Mouse (Mus musculus): ENCODE results near the gene Rps18.

Gene Rps18

DNA sequence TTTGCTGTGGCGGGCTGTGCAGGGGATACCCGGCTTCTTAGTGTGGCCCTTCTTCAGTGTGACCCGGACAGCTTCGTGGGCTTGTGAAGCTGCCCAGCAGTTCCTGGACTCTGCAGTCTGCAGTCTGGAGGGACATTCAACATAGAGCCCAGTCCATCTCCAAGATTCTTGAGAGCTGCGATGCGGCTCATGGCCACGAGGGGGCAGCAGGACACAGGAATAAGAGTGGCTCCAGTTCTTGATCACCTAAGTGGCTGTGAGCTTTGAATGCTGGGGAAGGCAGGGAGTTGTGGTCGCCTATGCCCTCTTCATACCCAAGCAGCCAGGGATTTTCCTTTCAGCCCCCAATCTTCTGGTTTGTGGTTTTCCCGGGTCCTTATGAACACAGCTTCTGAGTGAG is 12.7 kb upstream of the Rps18 start:
- 4% methylated on average over 9 of the region's 9 CpGs for WGBS

DNA sequence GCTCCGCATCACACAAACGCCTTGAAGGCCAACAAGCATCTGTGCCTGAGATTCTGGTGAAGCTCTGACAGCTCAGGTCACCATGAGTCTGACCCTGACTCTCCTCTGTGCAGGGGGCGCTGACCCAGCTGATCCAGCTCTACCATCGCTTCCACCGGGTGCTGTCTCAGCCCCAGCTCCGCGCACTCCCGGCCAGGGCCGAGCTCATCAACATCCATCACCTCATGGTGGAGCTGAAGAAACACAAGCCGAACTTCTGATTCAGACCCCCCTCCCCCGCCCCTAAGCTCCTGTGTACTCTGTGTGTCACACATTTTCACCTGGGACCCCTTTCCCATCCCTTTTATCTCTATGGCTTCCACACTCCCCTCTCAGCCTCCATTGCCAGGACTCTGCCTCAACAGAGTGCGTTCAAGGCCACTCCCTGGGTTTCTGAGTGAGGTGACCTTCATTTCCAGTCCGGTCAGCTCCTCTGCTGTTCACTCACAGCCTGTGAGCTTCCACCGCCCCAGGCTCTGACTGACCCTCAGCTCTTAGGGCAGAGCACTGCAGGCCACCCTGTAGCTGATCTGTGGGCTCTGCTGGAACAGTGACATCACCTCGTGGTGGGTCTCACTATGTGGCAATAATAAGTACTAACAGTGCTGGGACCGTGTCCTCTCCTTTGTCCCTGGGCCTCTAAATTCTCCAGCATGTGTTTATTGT is 10.2 kb upstream of the Rps18 start:
- WGBS = 89% methylated on average over 16 of the region's 16 CpGs

DNA sequence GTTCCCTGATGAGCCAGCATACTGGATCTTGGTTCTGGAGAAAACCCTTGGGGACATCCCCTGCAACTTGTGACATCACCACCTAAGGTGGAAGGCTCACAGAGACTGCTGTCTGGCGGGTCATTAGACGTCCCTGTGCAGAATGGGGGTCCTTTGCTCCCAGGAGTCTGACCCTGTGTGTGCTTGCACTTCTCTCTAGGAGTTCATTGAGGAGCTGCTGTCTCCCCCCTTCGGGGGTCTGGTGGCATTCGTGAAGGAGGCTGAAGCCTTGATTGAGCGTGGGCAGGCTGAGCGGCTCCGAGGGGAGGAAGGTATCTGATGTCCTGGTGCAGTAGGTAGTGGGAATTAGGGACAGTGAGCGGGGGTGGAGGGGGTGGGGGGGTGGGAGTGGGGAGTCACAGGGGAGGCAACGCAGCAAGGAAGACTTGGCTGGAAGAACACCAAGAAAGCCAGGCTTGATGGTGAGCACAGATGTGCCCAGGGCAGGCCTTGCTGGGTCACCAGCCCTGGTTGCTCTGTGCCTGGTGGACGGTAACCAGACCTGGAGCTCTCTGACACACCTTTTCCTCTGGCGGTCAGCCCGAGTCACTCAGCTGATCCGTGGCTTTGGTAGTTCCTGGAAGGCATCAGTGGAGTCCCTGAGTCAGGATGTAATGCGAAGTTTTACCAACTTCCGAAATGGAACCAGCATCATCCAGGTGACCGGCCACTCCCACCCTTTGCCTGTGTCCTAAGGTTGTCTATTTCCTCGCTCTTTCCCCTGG is 9.5 kb upstream of the Rps18 start:
- 88% methylated on average over 17 of the region's 17 CpGs for WGBS

DNA sequence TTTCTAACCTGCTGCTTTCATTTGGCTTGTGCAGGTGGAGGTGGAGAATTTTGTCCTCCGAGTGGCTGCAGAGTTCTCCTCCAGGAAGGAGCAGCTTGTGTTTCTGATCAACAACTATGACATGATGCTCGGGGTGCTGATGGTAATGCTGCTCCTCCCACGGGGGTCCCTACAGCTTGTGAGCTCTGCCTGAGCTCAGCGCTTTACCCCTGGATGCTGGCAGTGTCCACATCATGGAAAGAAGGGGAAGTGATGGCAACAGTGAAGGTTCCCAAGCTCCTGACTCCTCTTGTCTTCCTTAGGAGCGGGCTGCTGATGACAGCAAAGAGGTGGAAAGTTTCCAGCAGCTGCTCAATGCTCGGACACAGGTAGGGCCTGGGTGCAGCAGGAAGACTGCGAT is 7.1 kb upstream of the Rps18 start:
- WGBS = 89% methylated on average over 7 of the region's 7 CpGs

DNA sequence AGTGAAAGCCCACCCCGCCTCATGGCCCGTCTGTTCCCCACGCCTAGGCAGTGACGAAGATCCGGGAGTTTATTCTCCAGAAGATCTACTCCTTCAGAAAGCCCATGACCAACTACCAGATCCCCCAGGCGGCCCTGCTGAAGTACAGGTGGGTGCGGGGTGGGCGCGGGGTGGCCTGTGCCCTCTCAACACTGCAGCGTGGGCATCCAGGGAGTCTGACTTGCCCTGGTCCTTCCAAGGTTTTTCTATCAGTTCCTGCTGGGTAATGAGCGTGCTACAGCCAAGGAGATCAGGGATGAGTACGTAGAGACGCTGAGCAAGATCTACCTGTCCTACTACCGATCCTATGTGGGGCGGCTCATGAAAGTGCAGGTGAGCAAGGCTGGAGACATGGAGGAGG is 4.1 kb upstream of the Rps18 start:
- WGBS = 90% methylated on average over 15 of the region's 15 CpGs

DNA sequence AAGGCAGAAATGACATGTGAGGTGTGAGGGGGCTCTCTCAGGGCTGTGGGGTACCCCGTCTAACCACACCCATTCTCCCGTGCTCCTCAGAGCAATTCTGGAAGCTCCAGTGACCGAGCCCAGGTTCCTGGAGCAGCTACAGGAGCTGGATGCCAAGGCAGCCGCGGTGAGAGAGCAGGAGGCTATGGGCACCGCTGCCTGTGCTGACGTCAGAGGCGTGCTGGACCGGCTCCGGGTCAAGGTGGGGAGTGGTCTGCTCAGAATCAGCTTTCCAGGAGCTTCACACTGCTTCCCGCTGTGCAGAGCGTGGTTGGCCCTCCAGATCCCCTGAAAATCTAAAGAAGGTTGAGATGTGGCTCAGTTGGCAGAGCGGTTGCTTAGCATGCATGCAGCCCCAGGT is 3.3 kb upstream of the Rps18 start:
- 95% methylated on average over 13 of the region's 13 CpGs for WGBS

DNA sequence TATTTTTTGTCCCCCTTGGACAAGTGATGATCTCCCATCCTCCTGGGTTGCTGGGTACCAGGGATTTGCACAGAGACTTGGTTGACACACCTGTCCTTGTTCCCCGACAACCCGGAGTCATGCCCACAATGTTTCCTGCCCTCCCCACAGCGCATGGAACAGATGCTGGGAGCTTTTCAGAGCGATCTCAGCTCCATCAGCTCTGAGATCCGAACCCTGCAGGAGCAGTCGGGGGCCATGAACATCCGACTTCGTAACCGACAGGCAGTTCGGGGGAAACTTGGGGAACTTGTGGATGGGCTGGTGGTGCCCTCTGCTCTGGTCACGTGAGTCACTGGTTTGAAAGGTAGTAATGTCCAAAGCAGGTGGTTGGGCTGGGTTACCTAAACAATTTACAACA is 2.6 kb upstream of the Rps18 start:
- WGBS = 95% methylated on average over 11 of the region's 11 CpGs

DNA sequence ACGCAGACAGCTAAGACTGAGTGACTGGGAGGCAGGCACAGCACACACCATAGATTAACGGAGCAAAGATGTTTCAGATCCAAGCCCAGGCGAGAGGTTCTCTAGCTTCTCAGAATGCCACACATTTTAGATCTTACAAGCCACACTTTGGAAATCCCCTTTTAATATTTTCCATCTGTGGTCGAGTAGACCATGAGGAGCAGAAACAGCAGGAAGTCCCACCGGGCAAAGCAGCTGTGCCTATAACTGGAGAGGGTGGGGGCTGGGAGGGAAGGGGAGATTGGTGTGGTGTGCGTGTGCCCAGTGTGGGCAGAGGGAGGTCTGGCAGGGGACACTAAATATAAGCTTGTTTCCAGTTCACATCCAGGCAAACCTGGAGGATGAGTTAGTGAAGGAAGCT is 1.7 kb upstream of the Rps18 start:
- WGBS = 84% methylated on average over 6 of the region's 6 CpGs

DNA sequence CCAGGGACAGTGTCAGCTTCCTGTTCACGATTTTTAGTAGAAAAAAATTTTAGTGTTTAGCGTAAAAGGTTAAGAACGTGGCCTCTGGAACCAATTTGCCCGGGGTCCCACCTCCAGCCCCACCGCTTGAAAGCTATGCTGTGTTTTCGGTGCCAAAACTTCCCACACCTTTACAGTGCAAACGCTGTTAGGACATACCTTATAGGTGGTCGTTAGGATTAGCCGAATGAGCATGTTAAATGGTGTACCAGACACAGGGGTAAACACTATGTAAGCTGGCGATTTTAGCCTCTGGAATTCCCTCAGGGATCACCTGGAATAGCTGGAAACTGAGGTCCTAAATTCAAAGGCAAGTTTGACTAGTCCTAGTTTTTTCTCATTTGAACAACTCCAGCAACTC is 535 bp upstream of the Rps18 start:
- 6% methylated on average over 10 of the region's 10 CpGs for WGBS

DNA sequence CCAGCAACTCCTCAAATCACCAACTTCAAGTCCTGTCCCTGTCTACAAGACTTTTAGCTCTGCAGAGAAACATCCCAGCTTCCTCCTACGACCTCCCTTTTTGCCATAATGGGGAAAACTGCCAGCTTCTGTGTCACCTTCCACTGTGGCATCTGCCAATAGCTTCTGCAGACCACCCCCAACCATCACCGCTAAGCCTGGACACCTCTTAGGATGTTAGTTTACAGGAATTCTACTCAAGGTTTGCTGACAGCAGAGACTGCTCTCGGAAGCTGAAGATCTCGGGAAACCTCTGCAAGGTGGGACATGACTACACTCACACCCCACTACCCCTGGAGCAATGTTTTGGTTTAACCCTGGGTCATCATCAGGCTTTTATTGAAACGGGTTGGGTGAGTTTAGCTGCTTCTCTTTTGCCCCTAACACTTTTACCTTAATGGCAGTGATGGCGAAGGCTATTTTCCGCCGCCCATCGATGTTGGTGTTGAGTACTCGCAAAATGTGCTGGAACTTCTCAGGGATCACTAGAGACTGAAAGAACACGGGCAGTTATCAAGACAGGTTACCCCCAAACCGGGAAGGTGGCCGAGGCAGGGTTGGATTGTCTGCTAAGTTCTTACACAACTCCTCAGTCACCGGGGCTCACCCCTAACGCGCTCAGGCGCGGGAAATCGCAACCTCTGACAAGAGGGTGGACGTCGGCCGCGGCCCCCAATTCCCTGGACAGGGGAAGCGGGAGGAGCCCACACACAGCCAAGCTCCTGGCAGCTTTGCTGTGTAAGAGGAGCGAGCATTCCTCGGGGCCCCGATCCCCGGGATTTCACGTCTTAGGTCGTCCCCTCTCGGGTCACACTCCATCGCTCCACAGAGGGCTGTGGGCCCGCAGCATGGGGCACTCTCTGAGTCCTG is 901 bp downstream of the Rps18 start:
- under 1% methylated on average over 33 of the region's 33 CpGs for WGBS

DNA sequence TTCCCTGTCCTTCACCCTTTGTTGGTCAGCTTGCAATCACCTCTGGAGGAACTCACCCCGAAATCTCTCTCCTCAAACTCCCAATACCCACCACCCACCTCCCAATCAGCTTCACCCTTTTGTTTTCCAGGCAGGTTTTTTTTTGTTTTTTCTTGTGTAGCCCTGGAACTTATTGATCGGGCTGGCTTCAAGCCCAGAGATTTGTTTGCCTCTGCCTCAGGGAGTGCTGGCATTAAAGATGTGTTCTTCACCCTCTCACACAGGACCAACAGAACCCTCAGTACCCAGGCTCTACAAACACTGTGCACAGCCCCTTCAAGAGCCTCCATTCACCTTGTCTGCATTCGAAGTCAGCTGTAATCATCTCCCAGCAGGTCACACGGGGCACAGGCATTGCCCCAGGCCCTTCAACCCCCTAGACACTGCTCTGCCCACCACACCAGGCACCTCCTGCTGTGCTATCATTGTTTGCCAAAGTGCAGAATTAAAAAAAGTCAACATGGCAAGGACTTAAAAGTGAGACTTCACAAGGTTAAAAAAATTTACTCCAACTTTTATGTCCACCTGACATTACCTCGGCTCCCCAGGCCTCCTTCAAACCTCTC is 1.7 kb downstream of the Rps18 start:
- WGBS = 16% methylated on average over 5 of the region's 5 CpGs

DNA sequence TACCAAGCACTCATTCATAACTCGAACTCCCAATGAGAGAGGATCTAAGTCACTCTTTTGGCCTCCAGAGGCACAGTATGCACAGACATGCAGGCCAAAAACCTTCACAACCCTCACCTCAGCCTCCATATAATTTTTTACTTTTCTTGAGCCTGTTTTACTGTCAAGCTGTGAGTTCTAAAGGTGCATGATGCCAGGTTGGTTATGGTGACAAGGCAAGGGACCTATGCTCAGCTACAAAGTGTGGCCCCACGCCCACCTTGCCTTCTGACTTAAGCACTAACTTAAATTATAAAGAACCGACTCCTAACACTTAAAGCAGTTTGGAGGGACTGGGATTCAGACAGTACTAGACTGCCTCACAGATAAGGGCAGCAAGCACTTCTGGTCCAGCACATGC is 2.5 kb downstream of the Rps18 start:
- 82% methylated on average over 3 of the region's 3 CpGs for WGBS

DNA sequence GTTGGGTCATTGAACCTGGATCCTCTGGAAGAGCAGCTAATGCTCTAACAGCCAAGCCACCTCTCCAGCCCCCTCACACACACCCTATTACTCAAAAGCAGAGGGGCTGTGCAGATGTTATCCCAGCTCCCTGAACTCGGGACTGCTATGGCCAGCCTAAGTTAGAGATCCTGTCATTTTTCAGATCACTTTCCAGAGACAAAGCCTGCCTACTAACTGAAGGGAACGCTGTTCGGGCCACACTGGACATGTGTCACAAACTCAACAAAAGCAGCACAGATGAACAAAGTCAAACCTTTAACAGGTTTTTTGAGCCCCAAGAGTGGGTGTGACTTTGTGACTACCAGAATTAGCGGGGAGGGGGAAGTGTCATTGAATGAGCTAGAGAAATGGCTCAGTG is 2.9 kb downstream of the Rps18 start:
- WGBS = 66% methylated on average over 4 of the region's 4 CpGs

DNA sequence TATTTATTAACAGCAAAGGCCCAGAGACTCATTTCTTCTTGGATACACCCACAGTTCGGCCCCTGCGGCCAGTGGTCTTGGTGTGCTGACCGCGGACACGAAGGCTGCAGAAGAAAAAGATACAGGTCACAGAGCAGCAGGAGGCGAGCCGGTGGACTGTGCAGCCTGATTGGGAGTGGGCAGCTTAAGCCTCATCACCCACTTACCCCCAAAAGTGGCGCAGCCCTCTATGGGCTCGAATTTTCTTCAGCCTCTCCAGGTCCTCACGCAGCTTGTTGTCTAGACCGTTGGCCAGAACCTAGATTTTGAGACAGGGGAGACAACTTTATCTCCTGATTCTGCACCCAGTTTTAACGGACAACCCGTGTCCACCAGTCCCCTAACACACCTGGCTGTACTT is 3.8 kb downstream of the Rps18 start:
- 77% methylated on average over 13 of the region's 13 CpGs for WGBS

DNA sequence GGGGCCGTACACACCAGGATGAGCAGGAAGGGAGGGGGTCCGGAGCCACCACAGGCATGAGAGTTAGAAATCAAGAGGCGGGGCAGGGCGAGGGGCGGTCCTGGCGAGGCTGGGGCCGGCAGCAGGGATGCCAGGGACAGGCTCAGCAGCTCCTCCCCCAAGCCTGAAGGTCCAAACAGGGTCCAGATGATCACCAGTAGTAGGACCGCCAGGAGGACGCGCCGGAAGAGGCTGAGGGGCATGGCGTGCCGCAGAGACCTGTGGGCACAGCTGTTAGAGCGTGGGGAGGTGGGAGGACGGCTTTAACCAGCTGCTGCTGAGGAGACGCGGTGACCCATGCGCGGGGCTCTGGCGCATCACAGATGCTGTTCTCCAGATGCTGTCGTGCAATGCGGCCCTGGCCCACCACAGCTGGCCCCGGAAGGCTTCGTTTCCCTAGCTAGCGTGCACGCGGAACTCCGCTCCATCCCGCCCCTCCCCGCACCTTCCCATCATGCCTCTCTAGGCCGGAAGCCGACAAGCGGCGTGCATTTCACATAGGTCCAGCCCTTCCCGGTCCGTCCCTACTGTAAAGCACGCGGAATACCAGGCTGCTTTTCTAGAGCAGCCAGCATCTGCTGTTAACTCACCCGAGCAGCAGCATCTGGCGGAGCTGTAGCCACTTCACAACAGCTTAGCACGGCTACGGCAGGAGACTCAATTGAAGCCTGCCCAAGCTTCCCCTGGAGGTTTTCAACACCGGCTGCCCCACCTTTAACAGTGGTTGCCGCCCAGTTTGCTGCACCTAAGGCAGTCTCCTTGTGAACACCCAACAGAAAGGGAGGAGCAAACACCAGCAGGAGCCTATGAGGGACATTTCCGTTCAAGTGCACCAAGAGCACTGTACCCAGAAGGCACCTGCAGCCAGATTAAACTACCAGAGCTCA is 4.5 kb downstream of the Rps18 start, which contains the start of gene B3galt4:
Gene B3galt4, minus strand, starts transcription at position 468 of the 926 bp plus-strand sequence.
- under 1% methylated on average over 45 of the region's 45 CpGs for WGBS

DNA sequence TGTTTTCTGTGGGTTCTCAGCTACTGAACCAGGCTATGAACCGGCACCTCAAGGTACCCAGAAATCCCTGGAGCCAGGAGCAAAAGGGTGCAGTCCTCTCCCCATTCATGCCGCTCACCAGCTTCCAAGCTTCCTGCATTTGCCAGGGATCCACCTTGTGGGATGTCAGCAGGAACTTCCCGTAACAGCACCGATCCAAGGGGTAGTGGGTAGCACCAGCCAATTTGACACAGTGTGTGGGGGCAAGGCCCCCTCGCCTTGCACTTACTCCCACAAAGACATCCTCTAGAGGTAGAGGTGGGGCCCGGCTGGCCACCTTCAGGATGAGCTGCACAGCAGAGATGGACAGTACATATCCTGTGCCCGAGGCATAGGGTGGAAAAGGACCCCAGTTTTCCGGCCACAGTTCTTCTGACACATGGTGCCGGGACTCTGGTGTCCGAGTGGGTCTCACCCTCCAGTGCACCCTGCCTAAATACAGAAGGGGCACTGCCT is 5.6 kb downstream of the Rps18 start:
- 57% methylated on average over 10 of the region's 10 CpGs for WGBS

DNA sequence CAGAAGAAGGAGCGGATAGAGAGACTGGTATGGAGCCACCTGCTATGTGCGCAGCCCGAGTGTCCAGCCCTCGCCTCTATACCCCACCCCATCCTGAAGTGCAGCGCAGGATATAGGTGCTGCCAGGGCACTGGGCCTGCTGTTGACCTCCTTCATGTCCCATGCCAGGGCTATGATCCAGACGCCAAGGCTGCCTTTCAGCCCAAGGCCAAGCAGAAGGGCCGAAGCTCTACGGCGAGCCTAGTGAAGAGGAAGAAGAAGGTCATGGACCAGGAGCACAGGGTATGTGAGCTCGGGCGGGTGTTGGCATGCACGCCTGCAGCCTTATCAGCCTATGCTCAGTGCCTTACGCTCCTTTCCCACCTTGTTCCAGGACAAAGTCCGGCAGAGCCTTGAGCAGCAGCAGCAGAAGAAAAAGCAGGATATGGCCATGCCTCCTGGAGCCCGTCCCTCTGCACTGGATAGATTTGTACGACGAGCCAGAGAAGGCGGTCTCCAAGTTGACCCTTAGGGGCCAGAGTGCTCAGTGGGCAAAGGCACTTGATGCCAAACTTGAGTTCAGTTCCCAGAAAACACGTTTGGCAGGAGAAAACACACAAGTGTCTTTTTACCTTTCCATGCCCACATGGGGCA is 6.8 kb downstream of the Rps18 start:
- whole genome bisulfite sequencing = 88% methylated on average over 19 of the region's 19 CpGs

DNA sequence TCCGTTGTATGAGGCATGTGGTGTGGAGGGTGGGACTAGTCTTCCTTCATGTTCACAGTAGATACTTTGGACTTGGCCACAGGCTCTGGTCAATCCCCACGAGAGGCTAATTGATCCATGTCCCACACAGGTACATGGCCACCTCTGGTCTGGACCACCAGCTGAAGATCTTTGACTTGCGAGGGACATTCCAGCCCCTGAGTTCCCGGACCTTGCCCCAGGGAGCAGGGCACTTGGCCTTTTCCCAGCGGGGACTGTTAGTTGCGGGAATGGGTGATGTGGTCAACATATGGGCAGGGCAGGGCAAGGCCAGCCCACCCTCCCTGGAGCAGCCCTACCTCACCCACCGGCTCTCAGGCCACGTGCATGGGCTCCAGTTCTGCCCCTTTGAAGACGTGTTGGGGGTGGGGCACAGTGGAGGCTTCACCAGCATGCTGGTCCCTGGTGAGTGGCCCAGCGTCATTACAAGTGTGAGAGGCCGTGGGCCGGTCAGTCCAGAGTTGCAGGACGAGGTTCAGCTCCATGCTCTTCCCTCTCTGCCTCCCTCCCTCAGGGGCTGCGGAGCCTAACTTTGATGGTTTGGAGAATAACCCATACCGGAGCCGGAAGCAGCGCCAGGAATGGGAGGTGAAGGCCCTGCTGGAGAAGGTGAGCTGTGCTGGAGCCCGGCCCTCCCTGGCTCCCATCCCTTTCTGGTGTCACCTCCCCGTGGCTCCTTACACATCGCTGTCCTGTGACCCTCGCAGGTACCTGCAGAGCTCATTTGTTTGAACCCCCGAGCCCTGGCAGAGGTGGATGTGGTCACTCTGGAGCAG is 7.5 kb downstream of the Rps18 start:
- WGBS = 86% methylated on average over 22 of the region's 22 CpGs

DNA sequence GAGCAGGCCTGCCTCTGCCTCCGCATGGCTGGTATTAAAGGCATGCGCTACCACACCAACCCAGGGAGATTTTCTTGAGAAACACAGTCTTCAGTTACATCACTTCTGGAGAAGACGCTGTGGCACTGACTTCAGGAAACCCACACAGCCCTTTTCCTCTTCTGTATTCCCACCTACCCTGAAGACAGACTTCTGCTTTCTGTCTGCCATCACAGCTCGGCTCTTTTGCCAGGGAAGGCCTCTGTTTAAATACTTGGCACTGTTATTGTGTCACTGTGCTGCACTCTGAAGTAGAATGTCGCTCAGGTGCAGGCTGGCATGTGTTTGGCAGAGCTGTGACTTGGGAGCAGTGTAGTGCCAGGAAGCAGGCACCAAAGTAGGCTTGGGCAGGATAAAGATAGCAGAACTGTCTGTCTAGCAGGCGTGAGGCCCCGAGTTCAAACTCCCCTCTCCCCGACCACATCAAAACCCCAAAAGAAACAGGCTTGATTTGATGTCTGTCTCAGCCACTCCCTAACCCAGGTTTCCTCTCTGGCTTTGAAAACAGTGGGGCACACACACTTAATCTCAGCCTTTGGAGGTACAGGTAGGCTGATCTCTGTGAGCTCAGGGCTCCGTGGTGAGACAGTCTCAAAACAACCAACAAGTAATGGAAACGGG is 8.2 kb downstream of the Rps18 start:
- WGBS = 59% methylated on average over 10 of the region's 10 CpGs

Measured in cerebral cortex, adult 2 months (tissue).